Mouse (Mus musculus) MEL (cell line): ENCODE measurements around the gene Lpo. TPM values are rescaled to one million over a fixed set of nuclear protein-coding genes. Genes with fewer than 3 reads are reported as not detected.

Experiments
- DNase-seq: peaks from one replicate; pipeline ENCODE4 v3.0.0; 2011; ENCODE audit warnings: low read depth, low spot score
- H3K27ac ChIP-seq: 2 replicates; pipeline ENCODE4 v1.5.1; 2012; ENCODE audit warnings: low read depth, mild to moderate bottlenecking, control low read depth, low read length, moderate library complexity; ENCODE audit not compliant: control insufficient read depth
- H3K27me3 ChIP-seq, 2 experiments: fragments of 150-350 bp in 1 of 2; sonication (generic) in 1 of 2; 2 replicates each; pipeline ENCODE4 v1.6.1; 2012; ENCODE audit warnings: low read length in 2 of 2, mild to moderate bottlenecking in 2 of 2, improper control_type of control experiment in 1 of 2, moderate library complexity in 1 of 2; ENCODE audit not compliant: insufficient read depth in 2 of 2, control insufficient read depth in 1 of 2
- H3K36me3 ChIP-seq, 2 experiments: 2 replicates each; pipeline ENCODE4 v1.6.1; 2012 to 2014; ENCODE audit warnings: low read length in 2 of 2, improper control_type of control experiment in 1 of 2, inconsistent platforms in 1 of 2, mild to moderate bottlenecking in 1 of 2; ENCODE audit not compliant: insufficient read depth in 2 of 2, control insufficient read depth in 1 of 2
- H3K4me1 ChIP-seq, 2 experiments: fragments of 150-350 bp in 1 of 2; sonication (generic) in 1 of 2; 2 replicates each; pipeline ENCODE4 v1.6.1; 2012; ENCODE audit warnings: low read length in 2 of 2, improper control_type of control experiment in 1 of 2, mild to moderate bottlenecking in 1 of 2; ENCODE audit not compliant: insufficient read depth in 2 of 2, control insufficient read depth in 1 of 2
- H3K4me3 ChIP-seq, 2 experiments: fragments of 150-350 bp in 1 of 2; sonication (generic) in 1 of 2; 2 replicates each; pipeline ENCODE4 v1.5.1; 2012; ENCODE audit warnings: low read depth in 2 of 2, low read length in 2 of 2, mild to moderate bottlenecking in 2 of 2, moderate library complexity in 2 of 2, control low read depth in 1 of 2, improper control_type of control experiment in 1 of 2; ENCODE audit not compliant: control insufficient read depth in 1 of 2, insufficient read depth in 1 of 2
- H3K79me2 ChIP-seq: 2 replicates; pipeline ENCODE4 v1.6.1; 2012; ENCODE audit warnings: mild to moderate bottlenecking, low read length, moderate library complexity; ENCODE audit not compliant: control insufficient read depth, poor library complexity, insufficient read depth
- H3K9ac ChIP-seq: 2 replicates; pipeline ENCODE4 v1.6.1; 2012; ENCODE audit warnings: low read depth, mild to moderate bottlenecking, control low read depth, low read length, moderate library complexity; ENCODE audit not compliant: control insufficient read depth, poor library complexity, severe bottlenecking
- H3K9me3 ChIP-seq: fragments of 150-350 bp; sonication (generic); replicated peaks from 2 replicates; pipeline ENCODE4 v1.6.1; 2012; ENCODE audit warnings: mild to moderate bottlenecking, low read length, improper control_type of control experiment, moderate library complexity; ENCODE audit not compliant: insufficient read depth
- CHD2 ChIP-seq: IDR thresholded peaks from 2 replicates; pipeline ENCODE4 v1.6.1; 2011; ENCODE audit warnings: low read length, improper control_type of control experiment
- CTCF ChIP-seq, 3 experiments: IDR thresholded peaks in 2 of 3; conservative IDR thresholded peaks in 1 of 3; 2 replicates each; pipeline ENCODE4 v1.5.1; 2011 to 2012; ENCODE audit warnings: low read length in 3 of 3, low read depth in 2 of 3, mild to moderate bottlenecking in 2 of 3, improper control_type of control experiment in 1 of 3, inconsistent platforms in 1 of 3, mixed read lengths in 1 of 3, moderate library complexity in 1 of 3; ENCODE audit not compliant: control insufficient read depth in 1 of 3, insufficient read depth in 1 of 3, poor library complexity in 1 of 3, severe bottlenecking in 1 of 3
- E2F4 ChIP-seq: IDR thresholded peaks from 2 replicates; pipeline ENCODE4 v1.6.1; 2011; ENCODE audit warnings: low read depth, low read length, improper control_type of control experiment, borderline replicate concordance
- EP300 ChIP-seq, 2 experiments: IDR thresholded peaks; 2 replicates each; pipeline ENCODE4 v1.6.1; 2011; ENCODE audit warnings: improper control_type of control experiment in 2 of 2, low read length in 2 of 2, low read depth in 1 of 2, mild to moderate bottlenecking in 1 of 2
- ETS1 ChIP-seq: IDR thresholded peaks from 2 replicates; pipeline ENCODE4 v1.6.1; 2012; ENCODE audit warnings: low read depth, mild to moderate bottlenecking, inconsistent platforms, low read length, improper control_type of control experiment, moderate library complexity
- GATA1 ChIP-seq: IDR thresholded peaks from 2 replicates; pipeline ENCODE4 v1.6.1; 2011; ENCODE audit warnings: low read depth, low read length, improper control_type of control experiment
- JUND ChIP-seq: IDR thresholded peaks from 2 replicates; pipeline ENCODE4 v1.6.1; 2011; ENCODE audit warnings: low read depth, mild to moderate bottlenecking, improper control_type of control experiment, low read length
- KAT2A ChIP-seq: conservative IDR thresholded peaks from 2 replicates; pipeline ENCODE4 v1.6.1; 2012; ENCODE audit warnings: low read depth, low read length, improper control_type of control experiment, inconsistent platforms
- MAX ChIP-seq: IDR thresholded peaks from 2 replicates; pipeline ENCODE4 v1.6.1; 2011; ENCODE audit warnings: low read length, improper control_type of control experiment
- MAZ ChIP-seq: IDR thresholded peaks from 2 replicates; pipeline ENCODE4 v1.6.1; 2012; ENCODE audit warnings: low read depth, mild to moderate bottlenecking, inconsistent platforms, low read length, improper control_type of control experiment
- MYC ChIP-seq: IDR thresholded peaks from 2 replicates; pipeline ENCODE4 v1.6.1; 2011; ENCODE audit warnings: low read depth, mild to moderate bottlenecking, low read length, improper control_type of control experiment, moderate library complexity
- NELFE ChIP-seq: IDR thresholded peaks from 2 replicates; pipeline ENCODE4 v1.6.1; 2011; ENCODE audit warnings: low read depth, low read length, improper control_type of control experiment
- NRF1 ChIP-seq: IDR thresholded peaks from 2 replicates; pipeline ENCODE4 v1.6.1; 2014; ENCODE audit warnings: low read depth, mild to moderate bottlenecking, inconsistent platforms, low read length, improper control_type of control experiment, moderate library complexity; ENCODE audit not compliant: poor library complexity, insufficient read depth, severe bottlenecking
- POLR2A ChIP-seq, 2 experiments: IDR thresholded peaks; 2 replicates each; pipeline ENCODE4 v1.6.1; 2011 to 2012; ENCODE audit warnings: low read length in 2 of 2, mild to moderate bottlenecking in 2 of 2, control low read depth in 1 of 2, improper control_type of control experiment in 1 of 2, low read depth in 1 of 2, moderate library complexity in 1 of 2; ENCODE audit not compliant: control insufficient read depth in 1 of 2, insufficient read depth in 1 of 2, poor library complexity in 1 of 2
- POLR2AphosphoS2 ChIP-seq: IDR thresholded peaks from 2 replicates; pipeline ENCODE4 v1.6.1; 2011; ENCODE audit warnings: low read length, improper control_type of control experiment
- POLR2AphosphoS5 ChIP-seq: IDR thresholded peaks from 2 replicates; pipeline ENCODE4 v1.6.1; 2012; ENCODE audit warnings: low read depth, borderline replicate concordance, mild to moderate bottlenecking, inconsistent platforms, low read length, moderate library complexity, mixed read lengths
- RAD21 ChIP-seq: IDR thresholded peaks from 2 replicates; pipeline ENCODE4 v1.6.1; 2011; ENCODE audit warnings: mild to moderate bottlenecking, low read depth, low read length, improper control_type of control experiment
- SMC3 ChIP-seq: IDR thresholded peaks from 2 replicates; pipeline ENCODE4 v1.6.1; 2011; ENCODE audit warnings: low read depth, low read length, improper control_type of control experiment
- TAL1 ChIP-seq: IDR thresholded peaks from 2 replicates; pipeline ENCODE4 v1.6.1; 2012; ENCODE audit warnings: mild to moderate bottlenecking, inconsistent platforms, low read length, moderate library complexity, mixed read lengths
- TBP ChIP-seq: IDR thresholded peaks from 2 replicates; pipeline ENCODE4 v1.8.0; 2011; ENCODE audit warnings: low read depth, low read length, improper control_type of control experiment
- TCF12 ChIP-seq: IDR thresholded peaks from 2 replicates; pipeline ENCODE4 v1.6.1; 2014; ENCODE audit warnings: low read depth, mild to moderate bottlenecking, inconsistent platforms, low read length, improper control_type of control experiment, moderate library complexity
- USF1 ChIP-seq: IDR thresholded peaks from 2 replicates; pipeline ENCODE4 v1.6.1; 2014; ENCODE audit warnings: low read depth, mild to moderate bottlenecking, inconsistent platforms, low read length, improper control_type of control experiment, moderate library complexity
- USF2 ChIP-seq, 2 experiments: IDR thresholded peaks; 2 replicates each; pipeline ENCODE4 v1.6.1; 2011 to 2012; ENCODE audit warnings: improper control_type of control experiment in 2 of 2, low read length in 2 of 2, borderline replicate concordance in 1 of 2, inconsistent platforms in 1 of 2, low read depth in 1 of 2, mild to moderate bottlenecking in 1 of 2; ENCODE audit not compliant: insufficient read depth in 1 of 2
- ZC3H11A ChIP-seq: IDR thresholded peaks from 2 replicates; pipeline ENCODE4 v1.6.1; 2012; ENCODE audit warnings: low read depth, mild to moderate bottlenecking, inconsistent platforms, low read length, improper control_type of control experiment
- ZNF384 ChIP-seq: IDR thresholded peaks from 2 replicates; pipeline ENCODE4 v1.6.1; 2012; ENCODE audit warnings: low read depth, mild to moderate bottlenecking, inconsistent platforms, low read length, improper control_type of control experiment
- polyA plus RNA-seq, 2 experiments: library from polyadenylated mRNA; stranded (reverse) in 1 of 2; unstranded in 1 of 2; fragments of >175 nt in 1 of 2; fragments of >200 nt in 1 of 2; gene quantifications; 2 replicates each; pipeline versions ENCODE4 v1.2.1 to v1.2.4; 2012; ENCODE audit warnings: low replicate concordance in 2 of 2, low read depth in 1 of 2; ENCODE audit not compliant: insufficient read length in 2 of 2, insufficient read depth in 1 of 2, missing spikeins in 1 of 2
- total RNA-seq: library from RNA; depleted of rRNA; stranded (reverse); fragments of 300-350 nt; gene quantifications from 2 replicates; pipeline ENCODE4 v1.2.3, GENCODE M21; 2012

Lpo gene
- total and polyA plus RNA-seq, 3 experiments, result not detected

DNA sequence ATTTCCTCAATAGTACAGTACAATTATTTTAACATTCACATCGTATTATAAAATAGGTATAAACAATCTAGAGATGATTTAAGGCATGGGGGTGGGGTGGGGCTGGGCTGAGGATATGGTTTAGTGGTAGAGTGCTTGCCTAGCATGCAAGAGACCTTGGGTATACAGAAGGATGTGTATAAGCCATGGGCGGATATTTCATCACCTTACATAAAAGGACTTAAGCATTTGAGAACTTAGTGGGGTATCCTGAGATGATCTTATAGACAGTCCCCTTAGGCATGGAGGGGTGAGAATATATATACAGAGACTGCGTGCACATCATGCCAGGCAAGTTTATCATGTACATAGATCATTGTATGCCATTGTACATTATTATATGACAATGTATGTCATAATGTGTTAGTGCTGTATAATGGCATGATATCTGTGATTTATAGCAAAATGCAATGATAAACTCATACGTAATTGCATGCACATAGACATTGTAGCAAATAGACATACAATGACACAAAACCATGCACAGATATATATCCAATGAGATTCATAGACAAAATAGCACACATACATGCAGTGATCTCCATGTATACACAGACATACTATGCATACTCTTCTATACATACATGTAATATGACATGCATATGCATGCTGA is 69.0 kb downstream of the Lpo start:
- TF ChIP-seq POLR2AphosphoS5, result peak; percentile 97
- TF ChIP-seq POLR2A (IDR thresholded peaks at IDR 0.05; ENCODE audit: control insufficient read depth in 1 of 2, insufficient read depth in 1 of 2, low read depth in 1 of 2, low read length in 2 of 2, poor library complexity in 1 of 2), result peak in 1 of 2 experiments; percentile 56; a peak in 2 of 4 replicates
- TF ChIP-seq ZNF384, result no peak
- TF ChIP-seq SMC3, result no peak
- TF ChIP-seq TAL1, result no peak
- Histone ChIP-seq H3K27ac (peak overlapping the region; percentile 86), H3K4me1 (peaks cover 0 to 7% of the 10 kb centered on the region in 2 experiments; a peak in 1 of 4 replicates), H3K79me2 (peaks cover 34% of the 10 kb centered on the region), H3K27me3 (no peaks in the 10 kb centered on the region), H3K9me3 (no peaks in the 10 kb centered on the region), H3K36me3 (peaks cover 2 to 3% of the 10 kb centered on the region in 2 experiments; a peak in 3 of 4 replicates), H3K4me3 (no peak overlapping the region), H3K9ac (no peak overlapping the region)
- peak; percentile 95 for DNase-seq

DNA sequence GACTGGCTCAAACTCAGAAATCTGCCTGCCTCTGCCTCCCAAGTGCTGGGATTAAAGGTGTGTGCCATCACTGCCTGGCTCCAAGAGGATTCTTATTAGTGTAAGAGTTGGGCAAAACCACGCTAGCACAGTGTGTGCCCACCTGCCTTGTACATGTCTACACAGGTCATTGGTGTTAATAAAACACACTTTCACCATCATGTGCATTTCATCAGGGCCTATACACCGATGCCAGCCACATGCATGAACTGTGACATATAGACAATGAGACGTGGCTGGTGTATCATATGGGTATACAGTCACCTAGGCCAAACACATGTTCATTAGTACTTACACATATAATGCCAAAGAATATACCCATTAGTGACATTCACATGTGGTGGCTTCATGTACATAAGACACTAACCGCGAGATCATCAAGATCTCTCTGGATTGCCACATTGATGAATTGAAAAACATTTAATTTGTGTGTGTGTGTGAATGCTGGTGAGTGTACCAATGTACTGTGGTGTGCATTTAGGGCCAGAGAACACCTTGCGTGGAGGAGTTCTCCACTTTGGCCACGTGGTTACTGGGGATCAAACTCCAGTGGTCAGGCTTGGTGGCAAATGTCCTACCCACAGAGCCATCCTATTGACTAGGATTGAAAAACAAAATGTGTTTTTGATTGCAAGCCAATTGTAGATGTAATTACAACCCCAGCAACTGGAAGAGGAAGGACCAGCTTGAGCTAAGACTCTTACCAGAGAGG is 69.8 kb downstream of the Lpo start:
- TF ChIP-seq MAX (no peak), CHD2 (no peak), USF2 (IDR thresholded peaks at IDR 0.05; ENCODE audit: borderline replicate concordance in 1 of 2, insufficient read depth in 1 of 2, low read depth in 1 of 2, low read length in 2 of 2) (no peak), POLR2A (IDR thresholded peaks at IDR 0.05; ENCODE audit: control insufficient read depth in 1 of 2, insufficient read depth in 1 of 2, low read depth in 1 of 2, low read length in 2 of 2, poor library complexity in 1 of 2) (peak; percentile 96 to 99), JUND (no peak), KAT2A (no peak), CTCF (IDR thresholded peaks at IDR 0.05 in 2 of 3, conservative IDR thresholded peaks at IDR 0.05 in 1 of 3; ENCODE audit: control insufficient read depth in 1 of 3, insufficient read depth in 1 of 3, low read depth in 2 of 3, low read length in 3 of 3, poor library complexity in 1 of 3, severe bottlenecking in 1 of 3) (no peak), NELFE (no peak), ETS1 (no peak), EP300 (IDR thresholded peaks at IDR 0.05; ENCODE audit: low read depth in 1 of 2, low read length in 2 of 2) (no peak), POLR2AphosphoS2 (no peak), E2F4 (no peak), GATA1 (no peak), ZC3H11A (no peak), POLR2AphosphoS5 (peak; percentile 99), TCF12 (no peak), TBP (peak; percentile 65; the same call in 1 of the 2 replicates), NRF1 (no peak), USF1 (no peak), RAD21 (no peak), ZNF384 (no peak), MAZ (no peak), MYC (no peak)
- TF ChIP-seq, all 39 proteins: peak for 3
- H3K9me3 ChIP-seq, result no peaks in the 10 kb centered on the region
- peak overlapping the region in 1 of 2 experiments; percentile 94; a peak in 2 of 4 replicates for H3K4me3 ChIP-seq
- H3K36me3 ChIP-seq, result peaks cover 2 to 7% of the 10 kb centered on the region in 2 experiments; a peak in 3 of 4 replicates
- H3K27ac ChIP-seq, result peak overlapping the region; percentile 86
- no peaks in the 10 kb centered on the region for H3K27me3 ChIP-seq
- peak overlapping the region; percentile 95 for H3K9ac ChIP-seq
- H3K79me2 ChIP-seq, result peaks cover 40% of the 10 kb centered on the region
- DNase-seq, result peak; percentile 95
- H3K4me1 ChIP-seq, result peaks cover 0 to 13% of the 10 kb centered on the region in 2 experiments; a peak in 2 of 4 replicates
